Mouse (Mus musculus) liver, embryonic 14.5 days (tissue): Measurements from ENCODE around the gene 1700025C18Rik.

ENCODE experiments used
- CTCF ChIP-seq: IDR thresholded peaks from 2 replicates; pipeline ENCODE4 v1.5.1; 2016; ENCODE audit warnings: antibody characterized with exemption, low read depth, control low read depth
- EP300 ChIP-seq: IDR thresholded peaks from 2 replicates; pipeline ENCODE4 v1.6.1; 2016; ENCODE audit warnings: antibody characterized with exemption, low read depth

GRCm38 (mm10) chr2:165091433-165091965 lies 949 bp upstream of the 1700025C18Rik start:
- TF ChIP-seq CTCF (no peak), EP300 (no peak)
